Mouse (Mus musculus) ovary, adult 2 months (tissue): ENCODE data around the gene 1110004F10Rik. TPM values are rescaled to one million over a fixed set of nuclear protein-coding genes. Genes with fewer than 3 reads are reported as not detected.

Experiments used
- polyA plus RNA-seq: library from polyadenylated mRNA; depleted of rRNA; stranded (reverse); fragments of >200 nt; gene quantifications from 2 replicates; pipeline ENCODE4 v1.2.3, GENCODE M21; 2012; rRNA removed

The 1110004F10Rik gene
- 44.3 and 45.4 TPM in 2 replicates for polyA plus RNA-seq

GRCm38 (mm10) chr7:116039196-116039537 lies at the start of gene 1110004F10Rik:
1110004F10Rik (plus strand) TSS chr7:116039397.

GRCm38 (mm10) chr7:116038511-116038910 lies 686 bp upstream of the 1110004F10Rik start, which contains the start of gene Sox6:
Sox6 (minus strand) TSS chr7:116038796.

GRCm38 (mm10) chr7:116084366-116084765 lies 45.2 kb downstream of the 1110004F10Rik start, which contains the start of gene Gm4353:
Gm4353 (minus strand) TSS chr7:116084635.

Other genes starting within 250 kb of the 1110004F10Rik start
- gene Sox6, start 601 bp upstream of the 1110004F10Rik start, polyA plus RNA-seq = 2.4 and 4.3 TPM in 2 replicates
- gene Gm4353, start 45.2 kb downstream of the 1110004F10Rik start, polyA plus RNA-seq = 0.44 and 2.3 TPM in 2 replicates